Mouse (Mus musculus) MEL (cell line): ENCODE data around the gene Cc2d2b. TPM values are rescaled to one million over a fixed set of nuclear protein-coding genes. Genes with fewer than 3 reads are reported as not detected.

Experiments
- DNase-seq: peaks from one replicate; pipeline ENCODE4 v3.0.0; 2011; ENCODE audit warnings: low read depth, low spot score
- H3K27ac ChIP-seq: 2 replicates; pipeline ENCODE4 v1.5.1; 2012; ENCODE audit warnings: low read depth, mild to moderate bottlenecking, control low read depth, low read length, moderate library complexity; ENCODE audit not compliant: control insufficient read depth
- H3K27me3 ChIP-seq, 2 experiments: fragments of 150-350 bp in 1 of 2; sonication (generic) in 1 of 2; 2 replicates each; pipeline ENCODE4 v1.6.1; 2012; ENCODE audit warnings: low read length in 2 of 2, mild to moderate bottlenecking in 2 of 2, improper control_type of control experiment in 1 of 2, moderate library complexity in 1 of 2; ENCODE audit not compliant: insufficient read depth in 2 of 2, control insufficient read depth in 1 of 2
- H3K36me3 ChIP-seq, 2 experiments: 2 replicates each; pipeline ENCODE4 v1.6.1; 2012 to 2014; ENCODE audit warnings: low read length in 2 of 2, improper control_type of control experiment in 1 of 2, inconsistent platforms in 1 of 2, mild to moderate bottlenecking in 1 of 2; ENCODE audit not compliant: insufficient read depth in 2 of 2, control insufficient read depth in 1 of 2
- H3K4me1 ChIP-seq, 2 experiments: fragments of 150-350 bp in 1 of 2; sonication (generic) in 1 of 2; 2 replicates each; pipeline ENCODE4 v1.6.1; 2012; ENCODE audit warnings: low read length in 2 of 2, improper control_type of control experiment in 1 of 2, mild to moderate bottlenecking in 1 of 2; ENCODE audit not compliant: insufficient read depth in 2 of 2, control insufficient read depth in 1 of 2
- H3K4me3 ChIP-seq, 2 experiments: fragments of 150-350 bp in 1 of 2; sonication (generic) in 1 of 2; 2 replicates each; pipeline ENCODE4 v1.5.1; 2012; ENCODE audit warnings: low read depth in 2 of 2, low read length in 2 of 2, mild to moderate bottlenecking in 2 of 2, moderate library complexity in 2 of 2, control low read depth in 1 of 2, improper control_type of control experiment in 1 of 2; ENCODE audit not compliant: control insufficient read depth in 1 of 2, insufficient read depth in 1 of 2
- H3K79me2 ChIP-seq: 2 replicates; pipeline ENCODE4 v1.6.1; 2012; ENCODE audit warnings: mild to moderate bottlenecking, low read length, moderate library complexity; ENCODE audit not compliant: control insufficient read depth, poor library complexity, insufficient read depth
- H3K9ac ChIP-seq: 2 replicates; pipeline ENCODE4 v1.6.1; 2012; ENCODE audit warnings: low read depth, mild to moderate bottlenecking, control low read depth, low read length, moderate library complexity; ENCODE audit not compliant: control insufficient read depth, poor library complexity, severe bottlenecking
- H3K9me3 ChIP-seq: fragments of 150-350 bp; sonication (generic); replicated peaks from 2 replicates; pipeline ENCODE4 v1.6.1; 2012; ENCODE audit warnings: mild to moderate bottlenecking, low read length, improper control_type of control experiment, moderate library complexity; ENCODE audit not compliant: insufficient read depth
- BHLHE40 ChIP-seq: IDR thresholded peaks from 2 replicates; pipeline ENCODE4 v1.6.1; 2012; ENCODE audit warnings: low read depth, mild to moderate bottlenecking, inconsistent platforms, low read length, improper control_type of control experiment, borderline replicate concordance
- CHD1 ChIP-seq: IDR thresholded peaks from 2 replicates; pipeline ENCODE4 v1.6.1; 2012; ENCODE audit warnings: low read depth, mild to moderate bottlenecking, inconsistent platforms, low read length, improper control_type of control experiment
- CTCF ChIP-seq, 3 experiments: IDR thresholded peaks in 2 of 3; conservative IDR thresholded peaks in 1 of 3; 2 replicates each; pipeline ENCODE4 v1.5.1; 2011 to 2012; ENCODE audit warnings: low read length in 3 of 3, low read depth in 2 of 3, mild to moderate bottlenecking in 2 of 3, improper control_type of control experiment in 1 of 3, inconsistent platforms in 1 of 3, mixed read lengths in 1 of 3, moderate library complexity in 1 of 3; ENCODE audit not compliant: control insufficient read depth in 1 of 3, insufficient read depth in 1 of 3, poor library complexity in 1 of 3, severe bottlenecking in 1 of 3
- ELF1 ChIP-seq: IDR thresholded peaks from 2 replicates; pipeline ENCODE4 v1.6.1; 2014; ENCODE audit warnings: low read depth, mild to moderate bottlenecking, inconsistent platforms, low read length, improper control_type of control experiment, moderate library complexity
- HCFC1 ChIP-seq: IDR thresholded peaks from 2 replicates; pipeline ENCODE4 v1.6.1; 2012; ENCODE audit warnings: low read depth, mild to moderate bottlenecking, inconsistent platforms, low read length, improper control_type of control experiment, moderate library complexity
- KAT2A ChIP-seq: conservative IDR thresholded peaks from 2 replicates; pipeline ENCODE4 v1.6.1; 2012; ENCODE audit warnings: low read depth, low read length, improper control_type of control experiment, inconsistent platforms
- MAFK ChIP-seq: IDR thresholded peaks from 2 replicates; pipeline ENCODE4 v1.6.1; 2011; ENCODE audit warnings: low read depth, mild to moderate bottlenecking, low read length, improper control_type of control experiment, borderline replicate concordance
- MAX ChIP-seq: IDR thresholded peaks from 2 replicates; pipeline ENCODE4 v1.6.1; 2011; ENCODE audit warnings: low read length, improper control_type of control experiment
- MEF2A ChIP-seq: IDR thresholded peaks from 2 replicates; pipeline ENCODE4 v1.6.1; 2014; ENCODE audit warnings: low read depth, mild to moderate bottlenecking, inconsistent platforms, low read length, improper control_type of control experiment; ENCODE audit not compliant: poor library complexity, insufficient replicate concordance, severe bottlenecking; ENCODE audit errors: extremely low read depth
- MXI1 ChIP-seq: IDR thresholded peaks from 2 replicates; pipeline ENCODE4 v1.6.1; 2011; ENCODE audit warnings: mild to moderate bottlenecking, low read depth, low read length, improper control_type of control experiment
- MYC ChIP-seq: IDR thresholded peaks from 2 replicates; pipeline ENCODE4 v1.6.1; 2011; ENCODE audit warnings: low read depth, mild to moderate bottlenecking, low read length, improper control_type of control experiment, moderate library complexity
- NRF1 ChIP-seq: IDR thresholded peaks from 2 replicates; pipeline ENCODE4 v1.6.1; 2014; ENCODE audit warnings: low read depth, mild to moderate bottlenecking, inconsistent platforms, low read length, improper control_type of control experiment, moderate library complexity; ENCODE audit not compliant: poor library complexity, insufficient read depth, severe bottlenecking
- POLR2A ChIP-seq, 2 experiments: IDR thresholded peaks; 2 replicates each; pipeline ENCODE4 v1.6.1; 2011 to 2012; ENCODE audit warnings: low read length in 2 of 2, mild to moderate bottlenecking in 2 of 2, control low read depth in 1 of 2, improper control_type of control experiment in 1 of 2, low read depth in 1 of 2, moderate library complexity in 1 of 2; ENCODE audit not compliant: control insufficient read depth in 1 of 2, insufficient read depth in 1 of 2, poor library complexity in 1 of 2
- POLR2AphosphoS2 ChIP-seq: IDR thresholded peaks from 2 replicates; pipeline ENCODE4 v1.6.1; 2011; ENCODE audit warnings: low read length, improper control_type of control experiment
- POLR2AphosphoS5 ChIP-seq: IDR thresholded peaks from 2 replicates; pipeline ENCODE4 v1.6.1; 2012; ENCODE audit warnings: low read depth, borderline replicate concordance, mild to moderate bottlenecking, inconsistent platforms, low read length, moderate library complexity, mixed read lengths
- RAD21 ChIP-seq: IDR thresholded peaks from 2 replicates; pipeline ENCODE4 v1.6.1; 2011; ENCODE audit warnings: mild to moderate bottlenecking, low read depth, low read length, improper control_type of control experiment
- SIN3A ChIP-seq: IDR thresholded peaks from 2 replicates; pipeline ENCODE4 v1.6.1; 2012; ENCODE audit warnings: low read length, improper control_type of control experiment, inconsistent platforms
- TBP ChIP-seq: IDR thresholded peaks from 2 replicates; pipeline ENCODE4 v1.8.0; 2011; ENCODE audit warnings: low read depth, low read length, improper control_type of control experiment
- TCF12 ChIP-seq: IDR thresholded peaks from 2 replicates; pipeline ENCODE4 v1.6.1; 2014; ENCODE audit warnings: low read depth, mild to moderate bottlenecking, inconsistent platforms, low read length, improper control_type of control experiment, moderate library complexity
- UBTF ChIP-seq: IDR thresholded peaks from 2 replicates; pipeline ENCODE4 v1.6.1; 2012; ENCODE audit warnings: low read depth, mild to moderate bottlenecking, inconsistent platforms, low read length, improper control_type of control experiment, moderate library complexity, borderline replicate concordance; ENCODE audit not compliant: insufficient read depth
- USF2 ChIP-seq, 2 experiments: IDR thresholded peaks; 2 replicates each; pipeline ENCODE4 v1.6.1; 2011 to 2012; ENCODE audit warnings: improper control_type of control experiment in 2 of 2, low read length in 2 of 2, borderline replicate concordance in 1 of 2, inconsistent platforms in 1 of 2, low read depth in 1 of 2, mild to moderate bottlenecking in 1 of 2; ENCODE audit not compliant: insufficient read depth in 1 of 2
- ZKSCAN1 ChIP-seq: IDR thresholded peaks from 2 replicates; pipeline ENCODE4 v1.6.1; 2012; ENCODE audit warnings: low read depth, mild to moderate bottlenecking, inconsistent platforms, low read length, improper control_type of control experiment, moderate library complexity
- ZMIZ1 ChIP-seq: IDR thresholded peaks from 2 replicates; pipeline ENCODE4 v1.6.1; 2012; ENCODE audit warnings: low read depth, mild to moderate bottlenecking, inconsistent platforms, low read length, improper control_type of control experiment, moderate library complexity
- ZNF384 ChIP-seq: IDR thresholded peaks from 2 replicates; pipeline ENCODE4 v1.6.1; 2012; ENCODE audit warnings: low read depth, mild to moderate bottlenecking, inconsistent platforms, low read length, improper control_type of control experiment
- polyA plus RNA-seq, 2 experiments: library from polyadenylated mRNA; stranded (reverse) in 1 of 2; unstranded in 1 of 2; fragments of >175 nt in 1 of 2; fragments of >200 nt in 1 of 2; gene quantifications; 2 replicates each; pipeline versions ENCODE4 v1.2.1 to v1.2.4; 2012; ENCODE audit warnings: low replicate concordance in 2 of 2, low read depth in 1 of 2; ENCODE audit not compliant: insufficient read length in 2 of 2, insufficient read depth in 1 of 2, missing spikeins in 1 of 2
- total RNA-seq: library from RNA; depleted of rRNA; stranded (reverse); fragments of 300-350 nt; gene quantifications from 2 replicates; pipeline ENCODE4 v1.2.3, GENCODE M21; 2012; rRNA removed

The Cc2d2b gene
- total RNA-seq, result not detected in 2 replicates
- not detected for polyA plus RNA-seq

DNA sequence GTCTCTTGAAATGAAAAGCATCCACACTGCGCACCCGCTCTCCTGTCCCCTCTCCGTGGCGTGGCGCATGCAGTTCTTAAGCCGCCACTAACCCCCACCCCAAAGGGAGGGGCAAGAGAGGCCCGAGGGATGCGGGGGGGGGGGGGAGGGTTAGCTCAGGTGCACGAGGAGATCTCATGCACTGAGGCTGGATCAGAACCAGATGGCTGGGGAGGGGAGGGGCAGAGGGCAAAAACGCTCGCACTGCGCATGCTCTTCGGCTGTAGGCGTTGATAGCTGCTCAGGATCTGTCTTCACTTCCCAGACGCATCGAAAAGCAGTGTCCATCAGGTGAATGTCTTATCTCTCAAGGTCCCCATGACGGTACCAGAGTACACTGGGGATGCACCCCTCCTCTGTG is at the start of gene Cc2d2b:
Gene Cc2d2b, plus strand, starts transcription at position 195 of the 400 bp plus-strand sequence.
- no peak within 1 kb of the TSS for H3K27ac ChIP-seq
- no peak within 1 kb of the TSS for H3K4me3 ChIP-seq
- no peak for DNase-seq
- H3K9ac ChIP-seq, result no peak within 1 kb of the TSS
- no peaks in the 10 kb centered on the region for H3K9me3 ChIP-seq
- H3K36me3 ChIP-seq, result no peaks in the 10 kb centered on the region
- H3K79me2 ChIP-seq, result no peaks in the 10 kb centered on the region
- TF ChIP-seq NRF1 (no peak), USF2 (IDR thresholded peaks at IDR 0.05; ENCODE audit: borderline replicate concordance in 1 of 2, insufficient read depth in 1 of 2, low read depth in 1 of 2, low read length in 2 of 2) (no peak), POLR2A (IDR thresholded peaks at IDR 0.05; ENCODE audit: control insufficient read depth in 1 of 2, insufficient read depth in 1 of 2, low read depth in 1 of 2, low read length in 2 of 2, poor library complexity in 1 of 2) (no peak), POLR2AphosphoS2 (no peak), RAD21 (no peak), ZNF384 (no peak), SIN3A (no peak), ELF1 (no peak), CTCF (IDR thresholded peaks at IDR 0.05 in 2 of 3, conservative IDR thresholded peaks at IDR 0.05 in 1 of 3; ENCODE audit: control insufficient read depth in 1 of 3, insufficient read depth in 1 of 3, low read depth in 2 of 3, low read length in 3 of 3, poor library complexity in 1 of 3, severe bottlenecking in 1 of 3) (no peak), MXI1 (no peak), UBTF (no peak)
- peaks cover 0 to 3% of the 10 kb centered on the region in 2 experiments; a peak in 1 of 4 replicates for H3K27me3 ChIP-seq
- no peaks in the 10 kb centered on the region for H3K4me1 ChIP-seq

DNA sequence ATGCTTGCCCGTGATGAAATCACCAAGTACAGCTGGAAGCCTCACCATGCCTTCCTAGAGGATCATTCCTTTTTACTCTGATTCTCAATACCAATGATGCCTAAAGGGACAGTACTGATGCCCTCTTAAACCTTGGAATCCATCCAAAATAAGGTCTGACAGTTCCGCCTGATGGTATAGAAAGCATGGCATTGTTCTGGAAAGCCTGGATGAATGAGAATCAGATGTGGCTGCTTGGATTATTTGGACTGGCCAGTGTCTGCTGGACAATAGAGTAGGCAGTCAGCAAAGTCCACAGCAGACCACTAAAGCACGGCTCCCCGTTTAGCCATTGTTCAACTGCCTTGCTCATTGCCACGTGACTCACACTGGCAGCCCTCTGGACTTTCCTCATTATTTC is 48.7 kb upstream of the Cc2d2b start:
- DNase-seq, result no peak
- H3K79me2 ChIP-seq, result no peaks in the 10 kb centered on the region
- TF ChIP-seq ELF1 (no peak), TCF12 (no peak), SIN3A (no peak), MAFK (no peak), POLR2A (IDR thresholded peaks at IDR 0.05; ENCODE audit: control insufficient read depth in 1 of 2, insufficient read depth in 1 of 2, low read depth in 1 of 2, low read length in 2 of 2, poor library complexity in 1 of 2) (no peak), TBP (no peak), POLR2AphosphoS2 (no peak), MEF2A (no peak), MYC (no peak), CTCF (IDR thresholded peaks at IDR 0.05 in 2 of 3, conservative IDR thresholded peaks at IDR 0.05 in 1 of 3; ENCODE audit: control insufficient read depth in 1 of 3, insufficient read depth in 1 of 3, low read depth in 2 of 3, low read length in 3 of 3, poor library complexity in 1 of 3, severe bottlenecking in 1 of 3) (no peak), MAX (no peak), KAT2A (no peak), ZKSCAN1 (no peak), MXI1 (no peak), CHD1 (no peak), RAD21 (no peak), BHLHE40 (no peak), ZMIZ1 (no peak), HCFC1 (no peak), POLR2AphosphoS5 (no peak)
- H3K4me1 ChIP-seq, result no peaks in the 10 kb centered on the region
- no peak overlapping the region for H3K4me3 ChIP-seq
- no peaks in the 10 kb centered on the region for H3K9me3 ChIP-seq
- H3K27me3 ChIP-seq, result no peaks in the 10 kb centered on the region; a peak in 2 of 4 replicates
- no peak overlapping the region for H3K9ac ChIP-seq
- H3K36me3 ChIP-seq, result no peaks in the 10 kb centered on the region
- H3K27ac ChIP-seq, result no peak overlapping the region
